Mouse (Mus musculus) CH12.LX (cell line): ENCODE measurements around the gene Vps45. TPM values are rescaled to one million over a fixed set of nuclear protein-coding genes. Genes with fewer than 3 reads are reported as not detected.

Experiments used
- DNase-seq: peaks from one replicate; pipeline ENCODE4 v3.0.0-alpha.2; 2013; ENCODE audit errors: extremely low read depth
- H3K27ac ChIP-seq: 2 replicates; pipeline ENCODE4 v1.5.1; 2012; ENCODE audit warnings: low read depth, mild to moderate bottlenecking, control low read depth, moderate library complexity; ENCODE audit not compliant: insufficient read depth
- H3K27me3 ChIP-seq: replicated peaks from 2 replicates; pipeline ENCODE3; 2012; ENCODE audit warnings: inconsistent platforms
- H3K36me3 ChIP-seq, 2 experiments: replicated peaks in 1 of 2; 2 replicates each; pipeline versions ENCODE3 to v1.6.1; 2012; ENCODE audit warnings: inconsistent platforms in 1 of 2, low read length in 1 of 2, mild to moderate bottlenecking in 1 of 2, mixed read lengths in 1 of 2, moderate library complexity in 1 of 2; ENCODE audit not compliant: control insufficient read depth in 1 of 2, insufficient read depth in 1 of 2
- H3K4me1 ChIP-seq, 2 experiments: 2 replicates each; pipeline ENCODE4 v1.6.1; 2012; ENCODE audit warnings: inconsistent platforms in 1 of 2, moderate library complexity in 1 of 2; ENCODE audit not compliant: insufficient read depth in 2 of 2, control insufficient read depth in 1 of 2
- H3K4me2 ChIP-seq: 2 replicates; pipeline ENCODE4 v1.6.1; 2012; ENCODE audit warnings: low read depth, mild to moderate bottlenecking, control low read depth; ENCODE audit not compliant: poor library complexity, insufficient read depth, severe bottlenecking
- H3K4me3 ChIP-seq, 3 experiments: fragments of 150-350 bp in 1 of 3; sonication (generic) in 1 of 3; replicated peaks in 1 of 3; 2 replicates each; pipeline versions ENCODE3 to v1.5.1; 2011 to 2012; ENCODE audit warnings: low read depth in 2 of 3, low read length in 2 of 3, mild to moderate bottlenecking in 2 of 3, moderate library complexity in 2 of 3, control low read depth in 1 of 3, improper control_type of control experiment in 1 of 3, inconsistent platforms in 1 of 3, mixed read lengths in 1 of 3; ENCODE audit not compliant: poor library complexity in 1 of 3
- H3K79me2 ChIP-seq: replicated peaks from 2 replicates; pipeline ENCODE4 v1.6.1; 2012; ENCODE audit warnings: mild to moderate bottlenecking, moderate library complexity; ENCODE audit not compliant: control insufficient read depth, poor library complexity, insufficient read depth, severe bottlenecking; ENCODE audit errors: extremely low read depth
- H3K9ac ChIP-seq: 2 replicates; pipeline ENCODE4 v1.6.1; 2012; ENCODE audit warnings: low read depth, mild to moderate bottlenecking, control low read depth, moderate library complexity; ENCODE audit not compliant: insufficient read depth
- H3K9me3 ChIP-seq: replicated peaks from 2 replicates; pipeline ENCODE3; 2012; ENCODE audit warnings: low read length, inconsistent platforms, mixed read lengths
- BHLHE40 ChIP-seq: IDR thresholded peaks from 2 replicates; pipeline ENCODE4 v1.6.1; 2011; ENCODE audit warnings: mild to moderate bottlenecking, low read depth, low read length, improper control_type of control experiment
- CHD1 ChIP-seq: IDR thresholded peaks from 2 replicates; pipeline ENCODE4 v1.6.1; 2012; ENCODE audit warnings: low read depth, low read length, improper control_type of control experiment, inconsistent platforms
- CTCF ChIP-seq, 2 experiments: IDR thresholded peaks in 1 of 2; conservative IDR thresholded peaks in 1 of 2; 2 replicates each; pipeline ENCODE4 v1.5.1; 2011 to 2012; ENCODE audit warnings: low read depth in 2 of 2, low read length in 2 of 2, improper control_type of control experiment in 1 of 2, inconsistent platforms in 1 of 2, mild to moderate bottlenecking in 1 of 2, moderate library complexity in 1 of 2
- E2F4 ChIP-seq: IDR thresholded peaks from 2 replicates; pipeline ENCODE4 v1.6.1; 2011; ENCODE audit warnings: low read depth, low read length, improper control_type of control experiment; ENCODE audit not compliant: insufficient replicate concordance
- ELF1 ChIP-seq: IDR thresholded peaks from 2 replicates; pipeline ENCODE4 v1.6.1; 2014; ENCODE audit warnings: low read depth, mild to moderate bottlenecking, inconsistent platforms, low read length, improper control_type of control experiment
- EP300 ChIP-seq: IDR thresholded peaks from 2 replicates; pipeline ENCODE4 v1.6.1; 2011; ENCODE audit warnings: low read length, improper control_type of control experiment
- ETS1 ChIP-seq: conservative IDR thresholded peaks from 2 replicates; pipeline ENCODE4 v1.6.1; 2012; ENCODE audit warnings: low read depth, mild to moderate bottlenecking, inconsistent platforms, low read length, improper control_type of control experiment, moderate library complexity
- GABPA ChIP-seq: IDR thresholded peaks from 2 replicates; pipeline ENCODE4 v1.6.1; 2012; ENCODE audit warnings: low read depth, low read length, improper control_type of control experiment, inconsistent platforms; ENCODE audit not compliant: insufficient replicate concordance
- HCFC1 ChIP-seq: IDR thresholded peaks from 2 replicates; pipeline ENCODE4 v1.6.1; 2012; ENCODE audit warnings: low read depth, mild to moderate bottlenecking, inconsistent platforms, low read length, improper control_type of control experiment
- IRF4 ChIP-seq: IDR thresholded peaks from 2 replicates; pipeline ENCODE4 v1.6.1; 2014; ENCODE audit warnings: low read depth, mild to moderate bottlenecking, inconsistent platforms, low read length, improper control_type of control experiment
- JUND ChIP-seq: conservative IDR thresholded peaks from 2 replicates; pipeline ENCODE4 v1.6.1; 2011; ENCODE audit warnings: low read depth, low read length, improper control_type of control experiment
- KAT2A ChIP-seq: IDR thresholded peaks from 2 replicates; pipeline ENCODE4 v1.6.1; 2012; ENCODE audit warnings: low read length, improper control_type of control experiment, inconsistent platforms; ENCODE audit not compliant: insufficient replicate concordance
- MAFK ChIP-seq: IDR thresholded peaks from 2 replicates; pipeline ENCODE4 v1.6.1; 2011; ENCODE audit warnings: low read length, improper control_type of control experiment; ENCODE audit not compliant: insufficient replicate concordance
- MAX ChIP-seq: IDR thresholded peaks from 2 replicates; pipeline ENCODE4 v1.6.1; 2011; ENCODE audit warnings: low read length, improper control_type of control experiment
- MAZ ChIP-seq: IDR thresholded peaks from 2 replicates; pipeline ENCODE4 v1.6.1; 2012; ENCODE audit warnings: low read depth, mild to moderate bottlenecking, inconsistent platforms, low read length, improper control_type of control experiment, moderate library complexity
- MEF2A ChIP-seq: IDR thresholded peaks from 2 replicates; pipeline ENCODE4 v1.6.1; 2014; ENCODE audit warnings: low read depth, mild to moderate bottlenecking, inconsistent platforms, low read length, improper control_type of control experiment, borderline replicate concordance
- MXI1 ChIP-seq: IDR thresholded peaks from 2 replicates; pipeline ENCODE4 v1.6.1; 2011; ENCODE audit warnings: mild to moderate bottlenecking, low read depth, low read length, improper control_type of control experiment
- NELFE ChIP-seq: IDR thresholded peaks from 2 replicates; pipeline ENCODE4 v1.6.1; 2011; ENCODE audit warnings: low read depth, low read length, improper control_type of control experiment
- NRF1 ChIP-seq: IDR thresholded peaks from 2 replicates; pipeline ENCODE4 v1.6.1; 2014; ENCODE audit warnings: low read depth, mild to moderate bottlenecking, inconsistent platforms, low read length, improper control_type of control experiment, moderate library complexity
- PAX5 ChIP-seq: IDR thresholded peaks from 2 replicates; pipeline ENCODE4 v1.6.1; 2012; ENCODE audit warnings: low read length, inconsistent platforms, mixed read lengths
- POLR2A ChIP-seq: IDR thresholded peaks from 2 replicates; pipeline ENCODE4 v1.6.1; 2011; ENCODE audit warnings: low read depth, mild to moderate bottlenecking, improper control_type of control experiment, low read length
- POLR2AphosphoS2 ChIP-seq: IDR thresholded peaks from 2 replicates; pipeline ENCODE4 v1.6.1; 2011; ENCODE audit warnings: low read depth, low read length, improper control_type of control experiment
- RAD21 ChIP-seq: IDR thresholded peaks from 2 replicates; pipeline ENCODE4 v1.6.1; 2011; ENCODE audit warnings: low read depth, mild to moderate bottlenecking, low read length, improper control_type of control experiment, moderate library complexity
- RCOR1 ChIP-seq: conservative IDR thresholded peaks from 2 replicates; pipeline ENCODE4 v1.6.1; 2012; ENCODE audit warnings: low read depth, mild to moderate bottlenecking, inconsistent platforms, low read length, improper control_type of control experiment
- SIN3A ChIP-seq: IDR thresholded peaks from 2 replicates; pipeline ENCODE4 v1.6.1; 2012; ENCODE audit warnings: low read length, improper control_type of control experiment, inconsistent platforms
- SMC3 ChIP-seq: IDR thresholded peaks from 2 replicates; pipeline ENCODE4 v1.6.1; 2011; ENCODE audit warnings: low read depth, low read length, improper control_type of control experiment
- TBP ChIP-seq: conservative IDR thresholded peaks from 2 replicates; pipeline ENCODE4 v1.6.1; 2011; ENCODE audit warnings: low read depth, low read length, improper control_type of control experiment
- TCF12 ChIP-seq: IDR thresholded peaks from 2 replicates; pipeline ENCODE4 v1.6.1; 2014; ENCODE audit warnings: low read depth, mild to moderate bottlenecking, inconsistent platforms, low read length, improper control_type of control experiment
- USF1 ChIP-seq: IDR thresholded peaks from 2 replicates; pipeline ENCODE4 v1.6.1; 2014; ENCODE audit warnings: low read depth, mild to moderate bottlenecking, inconsistent platforms, low read length, improper control_type of control experiment
- USF2 ChIP-seq: conservative IDR thresholded peaks from 2 replicates; pipeline ENCODE4 v1.6.1; 2011; ENCODE audit warnings: low read depth, low read length, improper control_type of control experiment
- ZC3H11A ChIP-seq: IDR thresholded peaks from 2 replicates; pipeline ENCODE4 v1.6.1; 2012; ENCODE audit warnings: low read depth, mild to moderate bottlenecking, inconsistent platforms, low read length, improper control_type of control experiment
- ZKSCAN1 ChIP-seq: IDR thresholded peaks from 2 replicates; pipeline ENCODE4 v1.6.1; 2012; ENCODE audit warnings: low read depth, inconsistent platforms, low read length, improper control_type of control experiment, borderline replicate concordance
- ZMIZ1 ChIP-seq: IDR thresholded peaks from 2 replicates; pipeline ENCODE4 v1.6.1; 2012; ENCODE audit warnings: low read depth, mild to moderate bottlenecking, inconsistent platforms, low read length, improper control_type of control experiment
- ZNF384 ChIP-seq: IDR thresholded peaks from 2 replicates; pipeline ENCODE4 v1.6.1; 2012; ENCODE audit warnings: low read depth, low read length, improper control_type of control experiment, inconsistent platforms
- dilution Hi-C: fragments of 300-500 bp; cut with MboI; formaldehyde crosslinking; loops from 2 replicates; pipeline ENCODE4 v1.14.3; 2020; ENCODE audit warnings: low sequenced_read_pairs; ENCODE audit not compliant: extremely low pct_unique_long_range_greater_than_20kb, extremely low pct_ligation_motif_present
- in situ Hi-C: fragments of 300-500 bp; cut with MboI; formaldehyde crosslinking; loops from 3 replicates; pipeline ENCODE4 v1.14.3; 2019; ENCODE audit warnings: low sequenced_read_pairs, low pct_ligation_motif_present, low pct_unique_long_range_greater_than_20kb, mixed read lengths
- polyA plus RNA-seq: library from polyadenylated mRNA; unstranded; fragments of >175 nt; gene quantifications from 2 replicates; pipeline ENCODE4 v1.2.1, GENCODE M21; 2012; ENCODE audit warnings: low read depth; ENCODE audit not compliant: insufficient read length
- total RNA-seq, 2 experiments: library from RNA; depleted of rRNA; stranded (reverse); fragments of 300-350 nt in 1 of 2; fragments of >200 nt in 1 of 2; gene quantifications; 2 replicates each; pipeline ENCODE4 v1.2.3; 2012 to 2014

Vps45 gene
- total and polyA plus RNA-seq, 3 experiments: 16.2 to 20.8 (median 16.8) TPM

DNA sequence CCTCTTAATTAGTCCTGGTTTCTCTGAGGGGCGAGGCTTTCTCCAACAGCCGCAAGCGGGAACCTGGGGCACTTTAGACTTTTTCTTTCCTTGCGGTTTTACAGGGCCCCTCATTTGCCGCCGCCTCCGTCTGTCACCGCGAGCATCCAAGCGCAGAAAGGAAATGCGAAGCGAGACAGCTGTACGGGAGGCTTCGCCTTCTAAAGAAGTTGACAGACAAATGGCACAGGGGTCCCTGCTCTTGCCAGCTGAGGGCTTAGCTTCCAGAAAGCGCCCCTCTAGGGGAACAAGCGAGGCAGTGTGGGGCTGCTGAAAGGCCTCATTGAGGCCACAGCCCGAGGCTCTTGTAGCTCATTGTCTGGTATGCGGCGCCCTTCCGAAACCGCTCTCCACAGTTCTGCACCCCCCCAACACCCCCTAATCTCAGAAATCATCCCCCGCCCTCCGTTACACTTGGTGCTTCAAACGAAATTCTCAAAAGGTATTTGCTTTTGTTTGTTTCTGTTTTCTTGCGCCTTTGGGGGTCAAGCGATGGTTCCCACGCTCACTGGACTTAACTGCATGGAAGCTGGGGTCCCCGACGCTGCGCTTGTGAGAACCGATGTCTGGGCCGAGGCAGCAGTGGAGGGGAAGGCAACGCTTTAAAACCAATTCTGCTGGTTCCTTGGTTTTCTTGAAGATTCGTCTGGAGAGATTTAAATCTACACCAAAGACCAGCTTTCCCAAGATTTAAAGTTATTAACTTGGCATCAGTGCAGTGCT is 85.2 kb downstream of the Vps45 start (continued):
- TF ChIP-seq RAD21 (peak; percentile 4), SMC3 (0 out of 2 replicates have a peak, but pooled peaks have one; percentile 13), ZKSCAN1 (no peak), ZC3H11A (no peak), CTCF (conservative IDR thresholded peaks at IDR 0.05 in 1 of 2, IDR thresholded peaks at IDR 0.05 in 1 of 2; ENCODE audit: low read depth in 2 of 2, low read length in 2 of 2) (no peak), JUND (no peak), MXI1 (peak; percentile 33), MAX (peak; percentile 19; the same call in 1 of the 2 replicates)

DNA sequence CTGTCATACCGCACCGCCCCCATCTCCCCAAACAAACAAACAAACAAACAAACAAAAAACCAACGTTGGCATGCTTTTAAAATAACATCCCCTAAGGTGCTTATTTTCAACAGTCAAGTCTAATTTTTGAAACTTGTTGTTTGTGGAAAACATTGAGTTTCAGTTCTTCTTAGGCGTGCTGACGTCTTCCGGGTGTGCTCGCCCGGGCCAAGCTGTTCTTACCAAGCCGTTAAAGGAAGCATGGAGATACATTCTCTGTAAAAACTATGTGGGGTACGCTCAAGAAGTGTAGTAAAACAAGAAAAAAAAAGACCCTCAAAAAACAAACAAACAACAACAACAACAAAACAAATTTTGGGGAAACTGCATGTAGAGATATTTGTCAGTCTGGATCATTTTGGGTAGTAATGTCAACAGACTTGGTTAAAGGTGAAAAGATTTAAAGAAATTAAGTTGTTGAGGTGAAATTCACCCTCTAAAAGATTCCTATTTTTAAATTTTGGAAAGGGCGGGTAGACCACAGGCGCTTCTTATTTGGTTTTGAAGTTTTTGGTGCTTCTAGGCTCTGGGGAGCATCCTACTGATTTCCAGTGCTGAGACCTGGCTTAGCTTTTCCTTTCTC is 85.9 kb downstream of the Vps45 start:
- peak overlapping the region; percentile 63; the same call in 1 of the 2 replicates for H3K4me2 ChIP-seq
- H3K4me3 ChIP-seq: peak overlapping the region in 1 of 3 experiments; percentile 8
- H3K79me2 ChIP-seq: no peaks in the 10 kb centered on the region; the same call in 1 of the 2 replicates
- peak overlapping the region; percentile 53; the same call in 1 of the 2 replicates for H3K27ac ChIP-seq
- dilution Hi-C loops: no loop called here
- H3K27me3 ChIP-seq: no peaks in the 10 kb centered on the region
- peak overlapping the region; percentile 56 for H3K9ac ChIP-seq
- in situ Hi-C loops: no loop called here
- no peaks in the 10 kb centered on the region for H3K9me3 ChIP-seq
- no peaks in the 10 kb centered on the region for H3K36me3 ChIP-seq
- DNase-seq: peak; percentile 76
- peaks cover 6 to 50% of the 10 kb centered on the region in 2 experiments for H3K4me1 ChIP-seq
- TF ChIP-seq RAD21: no peak
- peak; percentile 87 for TF ChIP-seq ELF1
- TF ChIP-seq TCF12: peak; percentile 52; the same call in 1 of the 2 replicates
- TF ChIP-seq RCOR1: no peak
- TF ChIP-seq USF2: no peak
- peak; percentile 20; the same call in 1 of the 2 replicates for TF ChIP-seq POLR2A
- no peak for TF ChIP-seq HCFC1
- no peak for TF ChIP-seq NELFE
- TF ChIP-seq MAX: no peak
- no peak for TF ChIP-seq MAFK
- TF ChIP-seq ETS1: peak; percentile 57
- peak; percentile 91 for TF ChIP-seq CHD1
- peak; percentile 96 for TF ChIP-seq IRF4
- TF ChIP-seq MXI1: peak; percentile 38
- TF ChIP-seq PAX5: no peak
- TF ChIP-seq GABPA: no peak
- TF ChIP-seq CTCF (conservative IDR thresholded peaks at IDR 0.05 in 1 of 2, IDR thresholded peaks at IDR 0.05 in 1 of 2; ENCODE audit: low read depth in 2 of 2, low read length in 2 of 2): no peak
- no peak for TF ChIP-seq ZMIZ1
- no peak for TF ChIP-seq POLR2AphosphoS2
- TF ChIP-seq BHLHE40: peak; percentile 92
- peak; percentile 54; the same call in 1 of the 2 replicates for TF ChIP-seq SIN3A
- 0 out of 2 replicates have a peak, but pooled peaks have one; percentile 26 for TF ChIP-seq JUND
- TF ChIP-seq SMC3: no peak
- TF ChIP-seq ZNF384: no peak
- TF ChIP-seq KAT2A: no peak
- 0 out of 2 replicates have a peak, but pooled peaks have one; percentile 9 for TF ChIP-seq MEF2A
- TF ChIP-seq TBP: 0 out of 2 replicates have a peak, but pooled peaks have one; percentile 23
- TF ChIP-seq MAZ: no peak
- TF ChIP-seq NRF1: no peak
- TF ChIP-seq E2F4: no peak
- TF ChIP-seq EP300: peak; percentile 89
- TF ChIP-seq ZC3H11A: no peak
- TF ChIP-seq USF1: no peak
